In genomic region chr13:103071783-103072182, GRCm38 (mm10) we compare ENCODE assay signal across 12 mouse cellular contexts.
DNase-seq lines count a peak whose midpoint lies in the region; ATAC-seq and TF ChIP-seq lines count a peak whose summit lies in the region.
"Had no signal": no experiment of that assay in that cellular context is flagged by ENCODE, and none has a peak within 500 bp of the region (broad histone marks: within the 10 kb centered on the region; RNA-seq: fewer than 3 reads in every experiment).

No protein-coding gene starts in this region.

- no peak for ATAC-seq in lung, embryonic 14.5 days (ENCODE audit: insufficient read depth)
- ATAC-seq: hindbrain, embryonic 16.5 days had no signal

- H3K36me3 ChIP-seq in heart, adult 2 months (ENCODE audit: control insufficient read depth, insufficient read depth, low read length) = no peaks in the 10 kb centered on the region; the same call in 1 of the 2 replicates
- H3K36me3 ChIP-seq in lung, embryonic 14.5 days (ENCODE audit: insufficient read depth) = no peaks in the 10 kb centered on the region
- H3K36me3 ChIP-seq in limb, embryonic 10.5 days = no peaks in the 10 kb centered on the region
- H3K36me3 ChIP-seq: forebrain, embryonic 12.5 days; G1E; limb, embryonic 15.5 days had no signal

- no peak for DNase-seq in heart, adult 2 months
- no peak for DNase-seq in heart, adult 8-10 months (ENCODE audit: low spot score)
- peak; percentile 28 for DNase-seq in lung, embryonic 14.5 days
- DNase-seq in lung, postnatal 36 days = no peak
- DNase-seq in ES-CJ7 (ENCODE audit: low read depth, low spot score) = peak; percentile 49
- peak; percentile 34 for DNase-seq in embryo, embryonic 11 days
- DNase-seq in left cerebral cortex, postnatal 25 days (ENCODE audit: low spot score in 2 of 2) = no peak
- DNase-seq in limb, embryonic 10.5 days (ENCODE audit: low spot score) = no peak

- TF ChIP-seq CTCF in heart, adult 2 months (IDR thresholded peaks at IDR 0.05) = peak; percentile 43
- TF ChIP-seq CTCF in lung, embryonic 14.5 days (IDR thresholded peaks at IDR 0.05; ENCODE audit: low read depth) = peak; percentile 41

- no peak overlapping the region for H3K27ac ChIP-seq in heart, adult 2 months
- no peak overlapping the region for H3K27ac ChIP-seq in lung, embryonic 14.5 days (ENCODE audit: low read depth)
- no peak overlapping the region for H3K27ac ChIP-seq in limb, embryonic 10.5 days
- H3K27ac ChIP-seq: forebrain, embryonic 12.5 days; limb, embryonic 15.5 days had no signal

- no peaks in the 10 kb centered on the region for H3K27me3 ChIP-seq in heart, adult 2 months (ENCODE audit: control insufficient read depth, insufficient read depth, low read length)
- H3K27me3 ChIP-seq in lung, embryonic 14.5 days (ENCODE audit: insufficient read depth, low read length) = no peaks in the 10 kb centered on the region
- H3K27me3 ChIP-seq in limb, embryonic 10.5 days (ENCODE audit: low read depth, poor library complexity, severe bottlenecking) = no peaks in the 10 kb centered on the region
- H3K27me3 ChIP-seq: forebrain, embryonic 12.5 days; limb, embryonic 15.5 days had no signal

- no peak overlapping the region for H3K9ac ChIP-seq in heart, adult 2 months (ENCODE audit: low read depth, low read length)
- no peak overlapping the region for H3K9ac ChIP-seq in lung, embryonic 14.5 days
- H3K9ac ChIP-seq: forebrain, embryonic 12.5 days; limb, embryonic 15.5 days had no signal

- H3K79me2 ChIP-seq in heart, adult 2 months (replicated peaks; ENCODE audit: control insufficient read depth, insufficient read depth, low read length) = no peaks in the 10 kb centered on the region

- 81% methylated on average over 3 of the region's 3 CpGs for WGBS in heart, adult 2 months
- 76% methylated on average over 3 of the region's 3 CpGs for WGBS in lung, embryonic 14.5 days
- WGBS in limb, embryonic 10.5 days = 81% methylated on average over 3 of the region's 3 CpGs

- H3K9me3 ChIP-seq in lung, embryonic 14.5 days (ENCODE audit: low read depth, low read length) = no peaks in the 10 kb centered on the region
- no peaks in the 10 kb centered on the region for H3K9me3 ChIP-seq in limb, embryonic 10.5 days (replicated peaks)
- H3K9me3 ChIP-seq: forebrain, embryonic 12.5 days; G1E; limb, embryonic 15.5 days had no signal

- intact Hi-C loops in heart, adult 2 months (cut with DNase I) = no loop called here
- intact Hi-C loops in left cerebral cortex, postnatal 25 days (cut with DNase I) = no loop called here

- no peak overlapping the region for H3K4me2 ChIP-seq in lung, embryonic 14.5 days
- H3K4me2 ChIP-seq: forebrain, embryonic 12.5 days; limb, embryonic 15.5 days had no signal

- H3K4me3 ChIP-seq in heart, adult 2 months = no peak overlapping the region
- no peak overlapping the region for H3K4me3 ChIP-seq in lung, embryonic 14.5 days (ENCODE audit: low read depth, low read length)
- no peak overlapping the region for H3K4me3 ChIP-seq in limb, embryonic 10.5 days
- H3K4me3 ChIP-seq: forebrain, embryonic 12.5 days; limb, embryonic 15.5 days had no signal

- TF ChIP-seq EP300 in heart, adult 2 months (IDR thresholded peaks at IDR 0.05; ENCODE audit: insufficient read depth, low read depth, low read length) = no peak

- peaks cover 10% of the 10 kb centered on the region for H3K4me1 ChIP-seq in heart, adult 2 months (ENCODE audit: control insufficient read depth, insufficient read depth, low read length)
- H3K4me1 ChIP-seq in lung, embryonic 14.5 days (ENCODE audit: insufficient read depth) = no peaks in the 10 kb centered on the region
- peaks cover 4% of the 10 kb centered on the region; the same call in 1 of the 2 replicates for H3K4me1 ChIP-seq in limb, embryonic 10.5 days

- no peak for TF ChIP-seq POLR2A in heart, adult 2 months (IDR thresholded peaks at IDR 0.05; ENCODE audit: insufficient read depth, low read depth, low read length)

Comparison
In these comparisons a context has a peak if more than half of its experiments do, and no peak if none do; other contexts are left out.
1. DNase-seq: peak in lung, embryonic 14.5 days (single experiment), ES-CJ7 (single experiment) and embryo, embryonic 11 days (single experiment); none in heart, adult 2 months (0 of 2), heart, adult 8-10 months (single experiment), lung, postnatal 36 days (single experiment), left cerebral cortex, postnatal 25 days (0 of 2) and limb, embryonic 10.5 days (single experiment).